Mouse (Mus musculus) layer of hippocampus, adult 8-10 months (tissue): ENCODE results near the gene Epb41l2. TPM values are rescaled to one million over a fixed set of nuclear protein-coding genes. Genes with fewer than 3 reads are reported as not detected.

Experiments
- DNase-seq, 2 experiments: peaks; one replicate each; pipeline ENCODE4 v3.0.0; 2022; ENCODE audit warnings: low spot score in 2 of 2
- total RNA-seq, 4 experiments: library from RNA; stranded (reverse); gene quantifications; 2 replicates each; pipeline ENCODE4 v1.2.4; 2022

Epb41l2 gene
- total RNA-seq, 4 experiments from 2014 or later: 75.9 to 120 (median 95.5) TPM

DNA sequence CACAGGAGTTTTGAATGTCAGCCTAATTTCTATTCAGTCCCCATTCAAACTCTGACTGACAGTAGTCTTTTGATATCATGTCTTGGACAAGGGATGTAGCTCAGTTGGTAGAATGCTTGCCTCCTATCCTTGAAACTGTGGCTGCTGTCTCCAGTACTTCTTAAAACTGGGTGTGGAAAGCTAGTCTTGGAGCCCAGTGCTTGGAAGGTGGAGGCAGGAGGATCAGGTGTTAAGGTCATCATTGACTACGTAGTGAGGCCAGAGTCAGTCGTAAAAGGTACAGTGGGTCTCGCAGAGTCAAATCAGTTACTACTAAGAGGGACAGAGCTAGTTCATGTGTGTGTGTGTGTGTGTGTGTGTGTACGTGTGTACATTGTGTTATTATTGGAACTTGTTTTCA is 39.4 kb downstream of the Epb41l2 start:
- no peak for DNase-seq

DNA sequence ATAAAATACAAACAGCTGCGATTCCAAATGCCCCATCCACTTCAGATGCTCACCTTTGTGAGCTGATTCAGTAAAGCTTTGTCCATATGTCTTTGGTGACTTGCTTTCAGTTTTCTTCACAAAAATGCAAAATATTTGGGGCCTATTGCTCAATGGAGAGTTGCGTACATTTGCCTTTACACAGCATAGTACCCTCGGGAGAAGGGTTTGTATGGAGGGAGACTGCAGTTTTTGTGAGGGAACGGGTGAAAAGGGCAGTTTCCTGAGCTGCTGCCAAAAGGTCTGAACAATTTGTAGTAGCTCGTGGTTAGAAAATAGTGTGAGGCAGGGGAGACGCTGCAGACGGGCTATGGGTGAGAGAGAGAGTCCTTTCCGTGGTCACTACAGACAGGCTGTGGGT is 40.5 kb downstream of the Epb41l2 start:
- no peak for DNase-seq

DNA sequence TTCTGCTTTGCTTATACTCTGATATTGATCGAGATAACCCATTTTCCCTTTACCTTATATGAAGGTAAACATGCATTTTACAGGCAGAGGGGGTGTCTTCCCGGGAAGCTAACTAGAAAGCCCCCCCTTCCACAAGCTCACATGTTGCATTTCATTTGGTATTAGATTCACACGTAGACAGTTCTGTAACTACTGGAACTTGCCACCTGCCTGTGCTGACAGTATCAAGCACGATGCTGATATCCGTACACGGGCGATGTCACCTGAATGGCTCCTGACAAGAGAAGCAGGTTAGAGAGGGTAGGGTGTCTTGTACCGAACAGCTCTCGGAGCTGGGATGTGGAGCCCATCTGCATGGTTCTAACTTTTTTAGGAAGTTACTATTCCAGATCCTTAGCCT is 41.0 kb downstream of the Epb41l2 start:
- no peak for DNase-seq

DNA sequence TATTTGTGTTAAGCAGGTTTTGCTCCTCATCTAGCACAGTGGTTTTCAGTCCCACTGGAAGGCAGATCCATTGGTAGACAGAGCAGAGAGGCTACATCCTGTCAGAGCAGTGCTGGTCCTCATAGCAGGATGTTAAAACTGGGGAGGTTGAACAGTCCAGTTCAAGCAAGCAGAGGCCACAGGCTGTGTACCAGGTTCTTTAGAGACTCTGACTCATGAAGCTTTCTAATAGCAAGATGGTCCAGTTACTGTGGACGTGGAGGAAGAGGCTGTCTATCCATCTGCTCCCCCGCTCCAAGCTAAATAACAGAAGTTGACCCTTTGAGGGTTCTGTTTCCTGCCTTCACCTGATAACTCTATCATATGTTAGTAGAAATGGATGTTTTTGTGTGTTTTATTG is 41.8 kb downstream of the Epb41l2 start:
- no peak for DNase-seq

DNA sequence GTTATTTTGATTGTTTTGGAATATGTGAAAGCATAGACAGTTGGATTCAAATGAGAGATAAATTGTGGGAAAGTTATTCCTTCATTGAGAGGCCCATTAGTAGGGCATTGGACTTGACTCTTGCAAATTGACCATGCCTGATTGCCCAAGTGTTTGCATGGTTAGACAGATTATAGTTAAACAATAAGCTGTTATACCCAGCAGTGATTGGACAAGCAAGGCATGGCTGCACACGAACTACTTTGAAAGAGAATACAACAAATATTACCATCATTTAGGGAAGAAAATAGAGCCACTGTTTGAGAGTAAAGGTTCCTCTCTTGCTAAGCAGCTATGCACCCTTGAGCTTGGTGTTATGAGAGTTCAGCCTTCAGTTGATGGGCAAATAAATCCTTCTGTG is 43.3 kb downstream of the Epb41l2 start:
- no peak for DNase-seq

DNA sequence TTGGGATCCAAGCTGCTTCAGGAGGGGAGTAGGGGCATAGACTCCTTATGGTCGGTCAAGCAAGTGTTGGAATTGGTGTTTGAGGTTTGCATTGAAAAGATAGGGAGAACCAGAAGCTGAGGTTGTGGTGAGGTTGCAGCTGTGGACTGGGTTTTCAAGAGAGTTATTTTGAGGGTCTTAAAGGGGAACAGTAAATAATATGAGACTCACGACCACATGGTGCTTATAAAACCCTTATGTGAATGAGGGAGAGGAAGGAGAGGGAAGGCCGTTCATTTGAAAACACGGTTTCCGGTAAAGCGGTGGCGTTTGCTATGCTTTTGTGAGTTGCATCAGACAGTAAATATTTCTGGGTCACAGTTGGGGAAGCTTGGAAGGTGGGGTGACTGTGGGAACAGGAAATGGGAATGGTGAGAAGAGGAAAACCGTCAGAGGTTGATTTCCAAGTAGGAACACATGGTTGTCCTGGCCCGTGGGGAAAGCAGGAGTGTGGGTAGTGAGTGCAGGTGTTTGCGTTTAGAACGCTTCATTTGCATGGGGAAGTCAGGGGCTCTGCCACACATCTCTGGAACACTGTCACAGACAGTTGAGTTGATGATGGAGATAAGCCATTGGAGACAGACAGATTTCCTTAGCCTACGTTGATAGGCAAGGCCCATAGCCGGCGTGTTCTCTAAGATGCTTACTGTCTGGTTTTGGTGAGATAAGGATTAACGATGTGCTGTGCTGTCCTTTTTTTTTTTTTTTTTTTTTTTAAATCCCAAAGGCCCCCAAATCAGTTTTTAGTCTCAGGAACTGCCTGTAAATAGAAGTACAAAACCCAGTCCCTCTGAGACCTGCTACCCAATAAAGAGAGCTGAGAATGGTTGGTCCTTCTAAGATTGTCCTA is 44.5 kb downstream of the Epb41l2 start:
- DNase-seq: no peak

DNA sequence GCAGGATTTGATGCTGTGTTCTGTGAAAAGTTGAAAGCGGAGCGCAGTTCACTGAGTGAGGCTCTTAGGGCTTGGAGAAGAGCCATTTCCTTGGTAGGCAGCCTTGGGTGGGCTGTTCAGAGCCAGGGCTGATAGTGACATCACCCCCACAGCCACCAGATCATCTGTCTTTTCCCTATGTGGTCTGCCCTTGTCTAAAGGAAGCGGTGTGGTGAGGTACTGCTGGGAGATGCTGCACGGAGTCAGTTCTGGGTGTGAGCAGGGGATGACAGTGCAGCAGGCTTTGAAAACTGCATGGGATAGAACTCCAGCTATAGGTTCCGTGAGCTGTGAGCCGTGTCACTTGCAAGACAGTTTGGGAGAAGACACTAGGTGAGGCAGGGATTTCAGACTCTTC is 45.1 kb downstream of the Epb41l2 start:
- no peak for DNase-seq

DNA sequence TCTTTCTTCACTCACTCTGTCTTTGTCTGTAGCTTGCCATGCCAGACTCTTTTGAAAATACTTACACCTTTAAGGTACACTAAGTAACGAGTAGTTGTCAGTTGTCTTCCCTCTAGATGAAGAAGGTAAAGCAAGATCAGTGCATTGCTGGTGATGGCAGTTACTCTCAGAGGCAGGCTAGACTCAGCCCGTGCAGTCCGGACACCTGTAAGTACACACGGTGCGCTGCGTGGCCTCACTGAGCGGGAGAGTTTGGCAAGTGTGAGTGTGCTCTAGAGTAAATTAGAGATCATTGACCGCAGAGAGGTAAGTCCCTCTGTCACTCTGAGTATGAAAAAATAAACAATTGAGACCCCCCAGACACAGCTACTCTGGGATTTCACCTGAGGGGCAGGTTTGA is 46.0 kb downstream of the Epb41l2 start:
- DNase-seq: no peak

DNA sequence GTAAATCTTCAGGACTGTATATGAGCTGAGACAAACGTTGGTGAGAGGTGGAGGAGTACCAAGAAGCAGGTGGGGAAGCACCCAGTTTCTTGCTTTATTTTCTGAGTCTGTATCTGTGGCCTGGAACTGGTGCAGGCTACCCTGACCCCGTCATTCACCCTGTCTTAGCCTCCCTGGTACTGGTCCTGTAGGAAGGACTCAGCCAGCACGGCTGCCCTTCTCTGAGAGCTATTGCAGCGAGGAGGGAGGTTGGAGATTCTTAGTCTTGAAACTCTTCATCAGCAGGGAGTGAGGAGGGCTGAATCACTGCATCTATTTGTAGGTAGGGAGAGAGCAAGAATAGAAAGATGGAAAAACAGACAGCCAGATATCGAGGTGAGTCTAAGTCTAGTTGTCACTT is 47.1 kb downstream of the Epb41l2 start:
- DNase-seq: no peak

DNA sequence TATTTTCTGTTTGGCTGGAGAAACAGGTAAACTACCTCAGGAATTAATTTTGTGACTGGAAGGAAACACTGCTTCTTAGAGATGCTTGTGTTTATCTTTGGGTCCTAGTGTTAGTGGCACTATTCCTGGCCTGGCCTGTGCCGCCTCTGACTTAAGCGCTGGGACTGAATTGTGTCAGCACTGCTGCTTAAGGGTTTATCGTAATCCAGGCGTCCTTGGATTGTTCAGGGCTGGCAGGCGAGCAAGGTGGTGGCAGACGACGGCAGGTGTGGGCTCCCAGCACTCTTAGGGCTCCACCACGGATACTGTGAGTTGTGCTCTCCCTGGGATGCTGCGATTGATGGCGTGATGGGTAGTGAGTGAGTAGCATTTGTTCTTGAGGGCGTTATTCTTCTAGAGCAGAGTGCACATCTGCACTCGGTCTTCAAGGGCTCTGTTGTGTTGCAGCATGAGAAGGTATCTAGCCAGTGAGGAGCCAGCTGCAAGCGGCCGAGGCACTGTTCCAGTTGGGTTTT is 48.6 kb downstream of the Epb41l2 start:
- no peak for DNase-seq

DNA sequence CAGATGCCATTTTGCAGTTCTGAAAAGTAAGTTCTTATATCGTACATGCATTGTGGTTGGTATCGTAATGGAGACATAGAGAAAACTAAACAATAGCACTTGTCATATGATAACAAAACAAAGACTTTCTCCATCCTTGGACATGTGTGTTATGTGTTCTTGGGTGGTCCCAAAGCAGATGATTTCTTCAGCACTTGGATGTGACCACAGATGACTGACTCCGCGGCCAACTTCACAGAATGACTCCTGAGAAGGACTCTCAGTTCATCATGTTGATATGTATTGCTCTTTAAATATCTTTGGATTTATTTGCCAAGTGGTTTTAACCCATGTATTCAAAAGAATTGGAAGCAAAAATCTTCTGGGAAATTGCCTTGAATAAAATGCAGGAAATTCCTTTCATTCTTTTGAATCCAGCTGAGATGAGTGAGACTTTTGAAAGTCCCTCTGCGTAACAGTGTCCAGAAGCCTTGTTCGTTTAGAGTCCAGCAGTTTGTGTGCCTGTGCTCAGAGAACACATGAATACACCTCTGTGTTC is 52.3 kb downstream of the Epb41l2 start:
- DNase-seq: no peak

DNA sequence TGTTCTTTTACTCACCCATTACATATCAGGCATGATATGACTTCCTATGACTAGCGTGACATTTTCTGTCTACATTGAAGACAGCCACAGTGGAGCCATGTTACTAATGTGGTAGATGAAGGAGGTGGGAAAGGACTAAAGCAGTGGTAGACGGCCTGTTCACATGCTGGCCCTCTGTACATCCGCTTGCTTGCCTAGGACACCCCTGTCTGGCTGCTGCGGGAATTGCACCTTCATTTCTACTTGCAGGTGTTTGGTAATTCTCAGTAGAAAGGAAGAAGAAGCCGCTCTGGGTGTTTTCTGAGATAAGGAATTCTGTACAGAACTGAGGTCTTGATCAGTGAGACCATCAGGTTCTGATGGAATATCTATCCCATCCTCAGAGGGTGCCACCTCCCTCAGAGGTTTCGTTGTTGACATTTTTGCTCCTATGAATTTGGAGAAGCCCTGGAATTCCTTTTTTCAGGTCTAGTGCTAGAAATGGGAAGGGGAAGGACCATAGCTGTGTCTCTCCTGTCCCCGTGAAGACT is 55.7 kb downstream of the Epb41l2 start:
- DNase-seq: no peak

DNA sequence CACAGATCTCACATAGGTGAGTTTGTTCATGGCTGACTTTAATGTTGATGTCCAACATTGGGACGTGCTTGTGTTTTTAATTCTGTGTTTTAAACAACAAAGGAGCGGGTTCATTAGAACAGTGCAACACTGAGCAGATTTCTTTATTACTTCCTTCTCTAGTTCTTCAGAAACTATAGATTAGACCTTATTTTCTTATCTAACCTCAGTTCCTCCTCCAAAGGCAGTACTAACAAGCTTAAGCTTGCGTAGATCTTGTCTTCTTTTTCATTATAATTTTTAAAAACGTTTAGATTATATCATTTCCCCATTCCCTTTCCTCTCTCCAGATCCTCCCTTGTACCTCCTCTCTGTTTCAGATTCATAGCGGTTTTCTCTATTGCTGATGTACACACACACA is 57.1 kb downstream of the Epb41l2 start:
- DNase-seq: no peak

DNA sequence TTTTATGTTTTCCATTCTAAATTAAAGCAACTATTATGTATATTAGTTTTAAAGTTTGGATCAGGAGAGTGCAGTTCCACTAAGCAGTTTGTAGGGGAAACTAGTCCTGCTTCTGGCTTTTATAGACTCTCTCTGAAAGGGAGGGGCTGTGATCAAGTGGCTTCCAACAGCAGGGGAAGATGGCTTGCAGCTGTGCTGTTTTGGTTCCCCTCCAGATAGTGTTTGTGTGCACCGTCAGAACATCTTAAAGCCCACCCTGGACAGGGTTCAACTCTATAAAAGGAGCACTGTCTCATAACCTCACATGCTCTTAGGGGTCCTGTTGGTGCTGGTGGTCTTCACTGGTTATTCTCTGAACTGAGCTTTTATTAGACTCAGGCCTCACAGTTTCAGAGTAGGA is 66.5 kb downstream of the Epb41l2 start:
- no peak for DNase-seq

DNA sequence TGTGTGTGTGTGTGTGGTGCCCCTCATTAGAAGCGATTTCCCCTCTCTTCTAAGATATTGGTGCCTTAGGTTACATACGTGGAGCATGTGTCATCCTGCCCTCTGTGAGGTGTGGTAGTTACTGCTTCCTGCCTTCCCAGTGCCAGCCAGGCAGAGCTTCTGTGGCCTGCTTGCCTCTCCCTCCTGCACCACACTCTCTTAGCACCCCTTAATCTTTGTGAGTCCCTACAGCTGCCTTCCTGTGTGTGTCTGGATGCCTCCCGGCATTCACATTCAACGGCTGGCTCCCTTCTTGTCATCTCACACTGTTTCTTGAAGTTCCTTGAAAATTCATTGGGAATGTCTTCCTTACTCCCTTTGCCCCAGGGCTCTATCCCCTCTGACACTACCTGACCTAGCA is 67.2 kb downstream of the Epb41l2 start:
- DNase-seq: no peak

DNA sequence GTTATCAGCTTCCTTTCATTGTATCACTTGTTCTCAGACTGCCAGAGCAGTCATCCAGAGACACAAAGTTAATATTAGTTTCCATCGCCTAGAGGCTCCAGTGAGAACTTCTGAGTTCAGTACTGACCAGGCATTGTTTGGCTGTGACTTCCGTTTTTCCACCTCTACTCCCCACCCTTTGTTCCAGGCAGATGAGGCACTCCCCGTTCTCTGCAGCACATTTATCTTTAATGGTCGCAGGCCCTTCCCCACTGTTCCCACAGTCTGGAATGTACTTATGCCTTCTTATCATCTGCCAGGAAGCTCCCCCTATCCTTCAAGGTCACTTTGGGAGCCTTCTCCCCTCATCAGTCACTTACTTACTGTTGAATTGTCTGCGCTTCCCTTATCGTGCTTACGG is 67.9 kb downstream of the Epb41l2 start:
- DNase-seq: no peak

DNA sequence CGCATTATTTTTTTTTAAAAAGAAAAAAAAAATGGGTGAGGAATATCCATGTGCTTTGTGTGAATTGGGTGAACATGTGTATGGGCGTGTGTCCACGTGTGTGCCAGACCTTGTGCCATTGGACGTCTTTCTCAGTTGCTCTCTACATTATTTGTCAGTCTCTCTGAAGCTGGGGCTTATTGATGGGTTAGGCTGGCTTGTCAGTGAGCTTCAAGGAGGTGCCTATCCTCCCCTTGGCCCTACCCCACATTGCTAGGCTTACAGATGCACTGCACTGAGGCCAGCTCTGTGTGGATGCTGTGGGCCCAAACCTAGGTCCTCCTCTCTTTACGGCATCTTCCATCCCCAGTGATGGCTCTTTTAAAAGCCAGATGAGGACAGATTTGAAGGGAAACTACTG is 69.1 kb downstream of the Epb41l2 start:
- DNase-seq: no peak

DNA sequence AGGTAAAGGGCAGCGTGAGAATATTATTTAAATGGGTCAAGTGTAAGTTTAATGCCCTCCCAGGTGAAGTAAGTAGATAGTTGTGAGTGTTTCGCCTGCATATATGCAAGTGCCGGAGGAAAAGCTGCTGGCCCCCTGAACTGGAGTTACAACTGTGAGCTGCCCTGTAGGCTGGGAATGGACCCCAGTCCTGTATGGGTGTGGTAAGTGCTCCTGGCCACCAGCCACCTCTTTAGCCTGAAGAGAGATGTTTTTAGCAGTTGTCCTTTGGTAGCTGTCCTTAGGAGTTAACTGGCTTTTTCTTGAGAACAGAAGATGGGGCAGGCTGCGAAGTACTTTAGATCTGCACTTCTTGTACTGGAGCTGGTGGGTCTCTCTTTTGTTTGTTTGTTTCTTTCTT is 69.7 kb downstream of the Epb41l2 start:
- DNase-seq: no peak

DNA sequence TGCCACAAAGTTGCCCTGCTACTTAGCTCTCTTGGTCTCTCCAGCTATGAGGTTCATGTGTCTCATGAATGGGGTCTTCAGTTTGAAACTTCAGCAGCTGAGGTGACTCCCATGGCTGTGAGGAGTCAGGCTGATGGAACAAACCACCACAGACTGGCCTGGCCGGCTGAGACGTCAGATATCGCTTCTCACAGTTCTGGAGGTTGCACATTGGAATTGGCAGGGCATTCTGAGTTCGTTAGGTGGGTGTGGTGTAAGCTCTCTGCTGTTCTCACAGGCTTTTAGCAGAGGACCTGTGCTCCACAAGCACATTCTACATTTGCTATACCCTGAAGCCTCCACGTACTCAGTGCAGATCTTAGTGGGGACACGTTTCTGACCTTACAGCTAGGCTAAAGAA is 71.3 kb downstream of the Epb41l2 start:
- no peak for DNase-seq

DNA sequence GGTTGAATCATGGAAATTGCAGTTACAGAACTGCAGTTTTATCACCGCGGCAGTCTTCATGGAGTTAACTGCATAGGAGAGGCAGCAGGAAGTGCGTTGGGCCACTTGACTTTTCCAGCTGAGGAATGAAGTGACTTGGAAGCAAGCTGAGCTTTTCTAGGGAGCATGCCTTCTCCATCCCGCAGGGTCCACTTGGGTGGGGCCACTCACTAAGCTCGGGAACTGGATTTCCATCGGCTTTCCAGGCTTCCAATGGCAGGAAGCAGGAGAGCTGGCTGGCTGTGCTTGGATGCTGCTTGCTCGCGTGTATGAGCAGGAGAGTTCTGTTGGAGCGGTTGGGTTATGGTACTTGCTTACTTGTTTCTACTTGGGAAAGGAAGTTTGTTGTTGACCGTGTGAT is 72.8 kb downstream of the Epb41l2 start:
- DNase-seq: no peak

DNA sequence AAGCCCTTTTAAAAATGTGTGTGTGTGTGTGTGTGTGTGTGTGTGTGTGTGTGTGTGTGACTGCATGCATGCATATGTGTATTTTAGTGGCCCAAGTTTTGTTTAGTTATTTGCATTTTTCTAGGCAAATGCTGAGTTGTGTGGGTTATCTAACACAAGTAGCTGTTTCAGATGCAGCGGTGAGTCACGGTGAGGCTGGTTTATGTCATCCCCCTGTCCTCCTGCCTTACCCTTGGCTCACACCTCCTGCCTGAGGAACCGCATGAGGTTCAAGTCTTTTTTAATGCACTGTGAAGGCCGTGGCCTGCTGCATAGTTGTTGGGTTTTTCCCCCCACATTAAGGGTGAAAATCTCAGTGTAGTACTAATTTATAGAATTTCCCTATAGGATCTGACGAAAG is 73.3 kb downstream of the Epb41l2 start:
- DNase-seq: no peak

DNA sequence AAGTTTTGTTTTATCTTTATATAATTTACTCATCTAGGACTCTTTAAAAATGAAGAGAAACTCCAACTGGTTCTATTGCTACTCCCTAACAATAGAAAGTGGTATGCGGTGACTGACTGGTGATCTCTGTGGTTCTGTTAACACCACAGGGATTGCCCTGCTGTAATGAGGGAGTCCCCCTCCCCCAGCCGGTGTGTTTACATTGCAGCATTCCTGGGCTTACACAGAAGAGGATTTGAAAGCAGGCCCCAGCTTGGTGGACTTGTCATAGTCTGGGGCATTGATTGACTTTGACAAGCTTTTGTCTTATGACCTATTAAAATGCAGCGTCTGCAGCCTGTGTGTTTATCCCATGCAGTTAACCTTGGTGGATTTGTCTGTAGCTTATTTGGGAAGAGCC is 73.9 kb downstream of the Epb41l2 start:
- no peak for DNase-seq
